Mouse (Mus musculus) lung, postnatal 14 days (tissue): ENCODE data around the gene Tmbim1.

Experiments used
- DNase-seq: peaks from one replicate; pipeline ENCODE4 v3.0.0; 2021

Gene Tmbim1

GRCm38 (mm10) chr1:74321396-74321795, 16.0 kb upstream of the Tmbim1 start:
- DNase-seq = no peak

GRCm38 (mm10) chr1:74318711-74319110, 13.3 kb upstream of the Tmbim1 start:
- no peak for DNase-seq

- DNase-seq = no peak
These were observed 10.8 kb upstream of the Tmbim1 start for GRCm38 (mm10) chr1:74316114-74316827.

GRCm38 (mm10) chr1:74314796-74315195, 9.4 kb upstream of the Tmbim1 start:
- no peak for DNase-seq

- peak; percentile 79 for DNase-seq
These were observed 7.7 kb upstream of the Tmbim1 start for GRCm38 (mm10) chr1:74313049-74313692.

GRCm38 (mm10) chr1:74309767-74310166, 4.3 kb upstream of the Tmbim1 start:
- DNase-seq = peak; percentile 53

- no peak for DNase-seq
These were observed 2.9 kb upstream of the Tmbim1 start for GRCm38 (mm10) chr1:74308001-74308964.

GRCm38 (mm10) chr1:74307146-74307545, 1.7 kb upstream of the Tmbim1 start:
- no peak for DNase-seq

GRCm38 (mm10) chr1:74304946-74305345, 476 bp downstream of the Tmbim1 start:
- no peak for DNase-seq

GRCm38 (mm10) chr1:74304339-74304790, 1.1 kb downstream of the Tmbim1 start:
- no peak for DNase-seq

GRCm38 (mm10) chr1:74303509-74304338, 1.7 kb downstream of the Tmbim1 start:
- DNase-seq = peak; percentile 86

GRCm38 (mm10) chr1:74302835-74303234, 2.6 kb downstream of the Tmbim1 start:
- DNase-seq = no peak

GRCm38 (mm10) chr1:74302229-74302628, 3.2 kb downstream of the Tmbim1 start:
- DNase-seq = no peak

- DNase-seq = no peak
These were observed 4.9 kb downstream of the Tmbim1 start for GRCm38 (mm10) chr1:74300347-74301110.

- DNase-seq = peak; percentile 67
These were observed 6.4 kb downstream of the Tmbim1 start for GRCm38 (mm10) chr1:74298996-74299395.

- no peak for DNase-seq
These were observed 7.2 kb downstream of the Tmbim1 start for GRCm38 (mm10) chr1:74298157-74298750.

GRCm38 (mm10) chr1:74297269-74297668, 8.2 kb downstream of the Tmbim1 start:
- peak; percentile 59 for DNase-seq

GRCm38 (mm10) chr1:74296477-74296876, 8.9 kb downstream of the Tmbim1 start:
- no peak for DNase-seq

GRCm38 (mm10) chr1:74295456-74296171, 9.8 kb downstream of the Tmbim1 start:
- peak; percentile 93 for DNase-seq

GRCm38 (mm10) chr1:74294733-74295455, 10.5 kb downstream of the Tmbim1 start:
- DNase-seq = no peak
